Mouse (Mus musculus) ovary, postnatal 36 days (tissue): ENCODE measurements around the gene Ggt7.
"Not testable (repeated sequence)": the region's sequence is repeated elsewhere in the genome, so short reads cannot be mapped to it uniquely, and the experiment has no call there.

Experiments
- DNase-seq: peaks from one replicate; pipeline ENCODE4 v3.0.0; 2022; ENCODE audit warnings: low spot score, mixed read lengths

The Ggt7 gene

GRCm38 (mm10) chr2:155507721-155508470 lies 10.1 kb downstream of the Ggt7 start:
- DNase-seq: no peak

GRCm38 (mm10) chr2:155505811-155506210 lies 12.2 kb downstream of the Ggt7 start:
- no peak for DNase-seq

DNA sequence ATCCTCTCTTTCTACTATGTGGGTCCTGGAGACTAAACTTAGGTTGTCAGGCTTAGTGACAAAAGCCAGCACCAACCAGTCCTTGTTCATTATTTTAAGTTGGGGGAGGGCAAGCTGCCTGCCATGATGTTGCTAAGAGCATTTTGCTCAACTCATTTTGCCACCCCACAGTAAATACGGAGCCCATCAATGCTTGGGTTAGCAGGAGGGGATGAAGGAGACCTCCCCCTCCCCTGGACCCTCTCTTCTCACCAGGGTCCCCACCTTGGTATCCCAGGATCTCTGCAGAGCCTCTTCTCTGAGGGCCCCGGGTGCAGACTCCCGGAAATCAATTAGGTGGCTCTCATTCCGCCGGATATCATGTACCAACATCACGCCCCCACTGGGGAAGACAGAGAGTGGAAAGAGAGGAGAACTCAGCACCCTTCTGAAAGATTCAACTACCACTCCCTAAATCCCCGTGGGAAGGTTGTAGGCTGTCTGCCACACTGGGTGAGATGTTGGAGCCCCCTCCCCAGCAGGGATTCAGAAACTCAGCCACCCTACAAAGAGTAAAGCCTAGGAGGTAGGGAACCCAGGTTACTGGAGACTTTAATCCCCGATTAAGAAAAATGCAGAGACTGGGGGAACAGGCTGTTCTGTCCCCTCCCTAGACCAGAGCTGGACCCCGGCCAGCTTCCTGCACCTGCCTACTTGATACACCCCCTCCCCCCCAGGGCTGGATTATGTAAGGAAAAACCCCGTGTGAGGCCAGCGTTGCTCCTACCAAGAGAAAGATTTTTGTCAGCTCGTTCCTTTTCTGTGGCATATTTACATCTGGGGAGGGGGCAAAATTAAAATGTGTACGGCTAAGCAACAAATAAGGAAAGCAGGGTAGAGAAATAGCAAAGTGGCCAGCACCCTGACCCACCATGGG lies 13.3 kb downstream of the Ggt7 start:
- DNase-seq: no peak

- peak; percentile 25 for DNase-seq
Observed at GRCm38 (mm10) chr2:155502596-155502995, 15.4 kb downstream of the Ggt7 start.

GRCm38 (mm10) chr2:155490998-155491397 lies 27.0 kb downstream of the Ggt7 start:
- no peak for DNase-seq

DNA sequence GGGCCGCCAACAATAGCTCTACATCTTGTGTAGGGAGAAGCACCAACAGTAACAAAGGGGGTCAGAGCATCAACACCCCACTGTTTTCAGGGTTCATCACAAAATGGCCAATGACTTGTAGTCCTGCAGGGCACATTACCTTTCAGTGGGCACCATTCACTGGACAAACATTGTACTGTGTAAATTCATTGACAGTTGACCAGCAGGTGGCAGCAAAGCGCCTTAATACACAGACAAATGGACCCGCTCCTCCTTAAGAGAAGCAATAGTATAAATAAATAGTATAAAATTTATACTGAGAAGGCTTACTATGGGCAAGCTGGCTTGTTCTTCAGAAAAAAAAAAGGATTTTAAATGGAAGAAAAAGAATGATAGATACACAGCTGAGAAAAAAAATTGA lies 36.0 kb downstream of the Ggt7 start:
- peak; percentile 34 for DNase-seq

GRCm38 (mm10) chr2:155473570-155474088 lies 44.4 kb downstream of the Ggt7 start, which contains the start of gene Ncoa6:
Ncoa6 (minus strand) TSS chr2:155473894.
- peak; percentile 72 for DNase-seq

DNA sequence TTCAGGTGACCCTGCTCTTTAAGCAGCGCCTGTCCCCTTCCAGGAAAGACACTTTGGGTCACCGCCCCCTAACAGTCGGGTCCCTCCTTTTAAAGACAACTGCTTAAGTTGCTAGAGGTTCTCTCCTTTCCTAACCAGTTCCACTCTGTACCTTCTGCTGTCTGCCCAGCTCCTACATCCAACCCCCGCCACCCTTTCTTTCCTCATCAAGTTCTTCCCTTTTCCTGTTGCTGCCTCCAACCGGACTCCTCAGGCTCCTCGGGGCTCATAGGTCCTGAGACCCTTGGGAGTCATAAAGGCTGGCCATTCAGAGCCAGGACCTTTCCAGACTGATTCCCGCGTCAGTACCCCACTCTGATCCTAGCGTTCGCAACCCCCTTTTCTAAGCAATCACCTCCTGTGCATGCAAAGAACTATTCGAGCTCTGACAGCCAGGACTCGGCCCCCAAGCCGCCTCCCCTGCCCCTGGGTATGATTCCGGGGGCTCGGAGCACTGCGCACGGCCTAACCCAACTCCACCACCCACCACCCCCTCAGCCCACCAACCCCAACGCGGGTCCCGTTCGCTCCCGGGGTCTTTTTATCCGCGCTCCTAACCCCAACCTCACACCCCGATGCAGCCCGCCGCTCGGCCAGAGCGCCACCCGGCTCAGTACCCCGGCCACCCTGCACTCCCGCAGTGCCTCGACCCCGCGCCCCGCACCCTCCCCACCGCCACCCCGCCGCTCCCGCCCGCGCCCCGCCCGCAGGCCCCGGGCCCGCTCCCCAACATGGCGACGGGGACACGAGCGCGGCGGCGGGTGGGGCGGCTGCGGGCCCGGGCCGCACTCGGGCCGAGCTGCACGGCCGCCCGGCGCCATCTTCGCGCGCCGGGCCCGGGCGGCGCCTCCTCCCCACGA lies 45.1 kb downstream of the Ggt7 start:
- peak; percentile 45 for DNase-seq

GRCm38 (mm10) chr2:155466861-155467260 lies 51.2 kb downstream of the Ggt7 start:
- DNase-seq: no peak

DNA sequence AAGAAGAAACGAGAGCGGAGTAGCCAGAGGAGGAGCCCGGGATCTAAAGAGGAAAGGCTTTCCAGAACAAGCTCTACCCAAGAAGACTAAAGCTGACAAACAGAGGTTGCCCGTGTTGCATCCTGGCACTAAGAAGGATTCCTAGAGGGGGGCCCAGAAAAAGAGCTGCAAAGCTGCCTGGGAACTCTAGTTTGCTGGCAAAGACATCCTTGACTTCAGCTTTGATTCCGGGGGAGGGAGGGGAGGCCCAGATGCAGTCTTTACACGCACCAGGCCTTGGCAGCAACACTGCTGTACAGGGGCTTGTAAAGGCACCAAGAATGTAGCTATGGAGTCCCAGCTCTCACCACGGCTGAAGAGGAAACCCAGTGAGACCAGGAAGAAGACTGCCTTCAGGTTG lies 64.4 kb downstream of the Ggt7 start:
- no peak for DNase-seq

DNA sequence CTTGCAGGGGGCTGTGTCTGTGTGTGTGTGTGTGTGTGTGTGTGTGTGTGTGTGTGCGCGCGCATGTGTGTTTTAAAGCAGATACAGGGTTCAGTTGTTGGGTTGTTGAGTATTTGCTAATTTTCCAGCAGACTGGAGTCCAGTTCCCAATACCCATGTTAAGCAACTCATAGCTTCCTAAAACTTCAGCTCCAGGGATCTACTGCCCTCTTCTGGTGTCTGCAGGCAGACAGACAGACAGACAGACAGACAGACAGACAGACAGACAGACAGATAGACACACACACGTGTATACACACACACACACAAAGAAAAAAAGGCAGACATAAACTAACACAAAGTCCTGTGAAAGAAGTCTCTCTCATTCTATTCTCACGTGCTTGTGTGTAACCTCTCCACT lies 66.8 kb downstream of the Ggt7 start:
- no peak for DNase-seq

GRCm38 (mm10) chr2:155447906-155448305 lies 70.1 kb downstream of the Ggt7 start:
- DNase-seq: not testable (repeated sequence)

GRCm38 (mm10) chr2:155443446-155443845 lies 74.6 kb downstream of the Ggt7 start:
- DNase-seq: no peak

DNA sequence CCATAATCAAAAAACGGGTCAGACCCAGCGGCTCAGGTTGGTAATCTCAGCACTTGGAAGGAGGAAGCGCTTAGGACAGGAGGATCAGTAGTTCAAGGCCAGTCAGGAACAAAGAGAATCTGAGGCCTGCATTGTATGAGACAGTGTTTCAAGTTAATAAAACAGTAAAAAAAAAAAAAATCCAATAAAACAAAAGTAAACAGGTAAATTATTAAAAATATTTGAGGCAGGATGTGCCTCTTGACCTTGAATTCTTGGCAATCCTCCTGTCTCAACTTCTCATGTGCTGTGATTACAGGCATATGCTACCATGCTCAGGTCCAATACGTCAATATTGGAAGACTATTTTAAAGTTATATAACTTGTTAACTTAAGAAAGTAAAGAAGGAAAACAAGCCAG lies 75.1 kb downstream of the Ggt7 start:
- no peak for DNase-seq
